Mouse (Mus musculus) lung, adult 10 weeks (tissue): ENCODE measurements around the gene Pter. TPM values are rescaled to one million over a fixed set of nuclear protein-coding genes. Genes with fewer than 3 reads are reported as not detected.

ENCODE experiments used
- polyA plus RNA-seq: library from polyadenylated mRNA; stranded (reverse); fragments of 350-450 nt; fragmentation: Illumina TruSeq; extraction: RNeasy Lipid Tissue Mini Kit (QIAGEN cat#74804); gene quantifications from one replicate; pipeline ENCODE4 v1.2.3, GENCODE M21; 2014; ENCODE audit warnings: low read depth, low replicate concordance; ENCODE audit not compliant: insufficient read depth

The Pter gene
- polyA plus RNA-seq = 5.2 TPM

DNA sequence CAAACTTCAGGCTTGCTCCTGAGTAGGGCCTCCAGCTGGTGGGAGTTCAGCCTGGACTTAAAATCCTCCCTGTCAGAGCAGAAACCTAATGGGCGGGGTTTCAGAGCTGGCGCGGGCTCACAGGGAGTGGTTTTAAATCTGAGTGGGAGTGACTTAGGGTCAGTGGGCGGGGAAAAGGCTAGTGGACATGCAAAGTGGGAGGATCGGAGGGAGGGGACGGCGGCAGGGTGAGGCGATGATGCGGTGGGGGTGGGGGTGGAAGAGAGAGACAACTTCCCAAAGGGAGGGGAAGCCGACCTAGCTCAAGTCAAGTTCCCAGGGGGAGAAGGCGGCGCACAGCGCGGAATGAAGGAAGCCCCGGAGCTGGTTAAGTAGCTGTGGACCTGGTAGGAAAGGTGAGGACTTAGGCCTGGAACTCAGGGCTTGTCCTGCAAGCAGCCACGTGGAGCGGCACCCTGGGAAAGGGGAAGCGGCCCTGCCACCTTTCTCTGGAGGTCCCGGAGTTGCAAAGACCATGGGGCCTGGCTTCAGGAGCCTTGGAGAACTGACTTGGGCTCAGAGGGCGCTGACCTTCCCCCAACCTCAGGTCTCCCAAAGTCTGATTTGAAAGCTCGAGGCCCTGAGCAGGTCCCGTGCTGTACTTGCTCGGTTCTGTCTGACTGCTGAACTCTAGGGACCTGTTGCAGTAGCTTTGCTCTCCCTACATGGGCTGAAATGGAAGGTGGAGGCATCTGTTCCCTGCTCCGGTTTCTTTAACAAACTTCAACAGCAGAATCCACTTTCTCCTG, at the start of gene Pter:
TSS of gene Pter (plus strand) at position 238 of the 788 bp plus-strand sequence.

DNA sequence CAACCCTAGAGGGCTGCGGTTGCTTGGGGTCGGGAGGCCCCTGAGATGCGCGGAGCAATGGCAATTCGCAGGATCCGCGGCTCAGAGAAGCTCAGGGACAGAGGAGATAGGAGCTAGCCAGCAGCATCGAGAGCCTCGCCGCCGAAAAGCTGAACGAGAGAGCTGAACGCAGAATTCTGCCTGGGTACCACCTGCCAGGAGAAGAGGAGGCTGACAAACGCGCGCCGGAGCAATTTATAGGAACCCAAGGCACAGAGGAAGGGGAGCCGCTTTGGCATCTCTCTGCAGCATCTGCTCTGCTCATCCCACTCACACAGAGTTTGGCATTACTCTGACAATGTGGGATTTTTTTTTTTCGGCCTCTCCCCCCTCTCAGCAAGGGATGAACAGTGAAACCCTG, 87.6 kb downstream of the Pter start, which contains the start of gene C1ql3:
TSS of gene C1ql3 (minus strand) at position 335 of the 400 bp plus-strand sequence.

Other genes with a start within 250 kb of the Pter start
- gene C1ql3, start 87.8 kb downstream of the Pter start, polyA plus RNA-seq = not detected